Mouse (Mus musculus) gastrocnemius, adult 2 months (tissue): ENCODE measurements around the gene Ambra1. TPM values are rescaled to one million over a fixed set of nuclear protein-coding genes. Genes with fewer than 3 reads are reported as not detected.

Source experiments
- DNase-seq: peaks from one replicate; pipeline ENCODE4 v3.0.0; 2022
- H3K27ac ChIP-seq: fragments of 200-600 bp; 2 replicates; pipeline ENCODE4 v1.8.1; 2022; ENCODE audit warnings: mild to moderate bottlenecking
- H3K4me3 ChIP-seq: fragments of 200-600 bp; 2 replicates; pipeline ENCODE4 v1.8.1; 2022; ENCODE audit warnings: mild to moderate bottlenecking, moderate library complexity
- CTCF ChIP-seq: fragments of 200-600 bp; IDR thresholded peaks from 2 replicates; pipeline ENCODE4 v1.8.1; 2022; ENCODE audit warnings: antibody characterized with exemption, mild to moderate bottlenecking, moderate library complexity
- intact Hi-C: fragments of 180-260 bp; cut with DNase I; formaldehyde crosslinking; loops from one replicate; pipeline ENCODE4 v1.15.1; 2025
- total RNA-seq, 2 experiments: library from RNA; stranded (reverse); gene quantifications; 2 replicates each; pipeline ENCODE4 v1.2.3; 2021

Ambra1 gene
- total RNA-seq, 2 experiments from 2014 or later: 16.7 to 18.1 TPM

GRCm38 (mm10) chr2:91749811-91750261 is 19.9 kb downstream of the Ambra1 start:
- H3K27ac ChIP-seq: peak overlapping the region; percentile 76
- intact Hi-C loops: no loop called here

GRCm38 (mm10) chr2:91771921-91772705 is 42.2 kb downstream of the Ambra1 start:
- TF ChIP-seq CTCF: no peak
- intact Hi-C loops: no loop called here
- DNase-seq: no peak
- no peak overlapping the region for H3K27ac ChIP-seq
- no peak overlapping the region for H3K4me3 ChIP-seq

More at GRCm38 (mm10) chr2:91749811-91750261, 19.9 kb downstream of the Ambra1 start:
- TF ChIP-seq CTCF: no peak
- DNase-seq: peak; percentile 86
- no peak overlapping the region for H3K4me3 ChIP-seq

GRCm38 (mm10) chr2:91773309-91773708 is 43.4 kb downstream of the Ambra1 start:
- DNase-seq: peak; percentile 32
- no peak overlapping the region for H3K27ac ChIP-seq
- intact Hi-C loops: no loop called here
- no peak for TF ChIP-seq CTCF
- H3K4me3 ChIP-seq: no peak overlapping the region

GRCm38 (mm10) chr2:91779166-91779565 is 49.2 kb downstream of the Ambra1 start:
- no peak for DNase-seq
- H3K4me3 ChIP-seq: no peak overlapping the region
- intact Hi-C loops: loop anchor here (2.0 kb wide), 1 partner anchor 146 kb away; no protein-coding TSS in a partner anchor
- peak; percentile 92 for TF ChIP-seq CTCF
- H3K27ac ChIP-seq: no peak overlapping the region

- TF ChIP-seq CTCF: no peak
- Histone ChIP-seq H3K4me3 (no peak overlapping the region), H3K27ac (0 out of 2 replicates have a peak overlapping the region, but pooled peaks have one; percentile 21)
- no peak for DNase-seq
- intact Hi-C loops: no loop called here
Measured at GRCm38 (mm10) chr2:91791621-91792020, 61.7 kb downstream of the Ambra1 start.

- Histone ChIP-seq H3K27ac (no peak overlapping the region), H3K4me3 (no peak overlapping the region)
- intact Hi-C loops: no loop called here
- no peak for TF ChIP-seq CTCF
- no peak for DNase-seq
Measured at GRCm38 (mm10) chr2:91792346-91792745, 62.4 kb downstream of the Ambra1 start.

GRCm38 (mm10) chr2:91794466-91794865 is 64.5 kb downstream of the Ambra1 start:
- Histone ChIP-seq H3K27ac (no peak overlapping the region), H3K4me3 (no peak overlapping the region)
- no peak for TF ChIP-seq CTCF
- no peak for DNase-seq
- intact Hi-C loops: no loop called here

GRCm38 (mm10) chr2:91795091-91795490 is 65.2 kb downstream of the Ambra1 start:
- intact Hi-C loops: no loop called here
- no peak for DNase-seq
- no peak overlapping the region for H3K27ac ChIP-seq
- TF ChIP-seq CTCF: no peak
- H3K4me3 ChIP-seq: no peak overlapping the region

- DNase-seq: no peak
- no peak overlapping the region for H3K27ac ChIP-seq
- intact Hi-C loops: no loop called here
- H3K4me3 ChIP-seq: no peak overlapping the region
- TF ChIP-seq CTCF: no peak
Measured at GRCm38 (mm10) chr2:91811433-91811832, 81.5 kb downstream of the Ambra1 start.

GRCm38 (mm10) chr2:91816741-91817140 is 86.8 kb downstream of the Ambra1 start:
- intact Hi-C loops: no loop called here
- no peak for TF ChIP-seq CTCF
- DNase-seq: peak; percentile 44
- Histone ChIP-seq H3K4me3 (no peak overlapping the region), H3K27ac (0 out of 2 replicates have a peak overlapping the region, but pooled peaks have one; percentile 21)

GRCm38 (mm10) chr2:91832227-91832626 is 102.3 kb downstream of the Ambra1 start:
- Histone ChIP-seq H3K4me3 (no peak overlapping the region), H3K27ac (no peak overlapping the region)
- intact Hi-C loops: no loop called here

GRCm38 (mm10) chr2:91834272-91834671 is 104.3 kb downstream of the Ambra1 start:
- H3K27ac ChIP-seq: peak overlapping the region; percentile 74
- intact Hi-C loops: no loop called here
- H3K4me3 ChIP-seq: no peak overlapping the region
- TF ChIP-seq CTCF: no peak
- no peak for DNase-seq

More at GRCm38 (mm10) chr2:91832227-91832626, 102.3 kb downstream of the Ambra1 start:
- no peak for DNase-seq
- no peak for TF ChIP-seq CTCF

GRCm38 (mm10) chr2:91835031-91835430 is 105.1 kb downstream of the Ambra1 start:
- no peak for DNase-seq
- Histone ChIP-seq H3K4me3 (no peak overlapping the region), H3K27ac (peak overlapping the region; percentile 74)
- intact Hi-C loops: no loop called here
- TF ChIP-seq CTCF: no peak

- TF ChIP-seq CTCF: no peak
- intact Hi-C loops: no loop called here
- H3K4me3 ChIP-seq: no peak overlapping the region
- DNase-seq: no peak
- H3K27ac ChIP-seq: peak overlapping the region; percentile 74; the same call in 1 of the 2 replicates
Measured at GRCm38 (mm10) chr2:91835631-91836030, 105.7 kb downstream of the Ambra1 start.
